Mouse (Mus musculus) hindbrain, embryonic 15.5 days (tissue): ENCODE data around the gene Atad1. TPM values are rescaled to one million over a fixed set of nuclear protein-coding genes. Genes with fewer than 3 reads are reported as not detected.

ENCODE experiments used
- ATAC-seq: fragments of 200-750 bp; cut with Nextera tagmentation; 2 replicates; pipeline ENCODE4 v1.8.0; 2017; ENCODE audit warnings: low read depth, moderate number of reproducible peaks, moderate TSS enrichment; ENCODE audit not compliant: low FRiP score
- H3K27ac ChIP-seq: fragments of 300-500 bp; sonication (generic); replicated peaks from 2 replicates; pipeline ENCODE4 v1.5.1; 2015; ENCODE audit warnings: mild to moderate bottlenecking, inconsistent platforms
- H3K27me3 ChIP-seq: fragments of 300-500 bp; sonication (generic); 2 replicates; pipeline ENCODE4 v1.6.1; 2015; ENCODE audit warnings: control low read depth, inconsistent platforms
- H3K36me3 ChIP-seq: fragments of 300-500 bp; sonication (generic); 2 replicates; pipeline ENCODE4 v1.6.1; 2015; ENCODE audit warnings: control low read depth, inconsistent platforms
- H3K4me1 ChIP-seq: fragments of 300-500 bp; sonication (generic); replicated peaks from 2 replicates; pipeline ENCODE4 v1.6.1; 2015; ENCODE audit warnings: control low read depth, inconsistent platforms
- H3K4me2 ChIP-seq: fragments of 300-500 bp; sonication (generic); 2 replicates; pipeline ENCODE4 v1.6.1; 2015; ENCODE audit warnings: moderate library complexity, mild to moderate bottlenecking, inconsistent platforms
- H3K4me3 ChIP-seq: fragments of 300-500 bp; sonication (generic); 2 replicates; pipeline ENCODE4 v1.5.1; 2015; ENCODE audit warnings: mild to moderate bottlenecking, inconsistent platforms
- H3K9ac ChIP-seq: fragments of 300-500 bp; sonication (generic); 2 replicates; pipeline ENCODE4 v1.6.1; 2015; ENCODE audit warnings: inconsistent platforms
- H3K9me3 ChIP-seq: fragments of 300-500 bp; sonication (generic); 2 replicates; pipeline ENCODE4 v1.6.1; 2016; ENCODE audit warnings: control low read depth, inconsistent platforms
- WGBS: fragments of 180-500 bp; shearing (Covaris S2); methylation state at CpG from one replicate; pipeline ENCODE4 v1.1.7; 2015; 5-methylcytosine and 5-hydroxymethylcytosine counted together
- polyA plus RNA-seq: library from polyadenylated mRNA; unstranded; fragments of >200 nt; fragmentation: Nextera tagmentation; extraction: Ambion mirVana; gene quantifications from 2 replicates; pipeline ENCODE4 v1.2.1, GENCODE M21; 2015

The Atad1 gene
- polyA plus RNA-seq, 1 experiment from 2014 or later = 112 TPM

DNA sequence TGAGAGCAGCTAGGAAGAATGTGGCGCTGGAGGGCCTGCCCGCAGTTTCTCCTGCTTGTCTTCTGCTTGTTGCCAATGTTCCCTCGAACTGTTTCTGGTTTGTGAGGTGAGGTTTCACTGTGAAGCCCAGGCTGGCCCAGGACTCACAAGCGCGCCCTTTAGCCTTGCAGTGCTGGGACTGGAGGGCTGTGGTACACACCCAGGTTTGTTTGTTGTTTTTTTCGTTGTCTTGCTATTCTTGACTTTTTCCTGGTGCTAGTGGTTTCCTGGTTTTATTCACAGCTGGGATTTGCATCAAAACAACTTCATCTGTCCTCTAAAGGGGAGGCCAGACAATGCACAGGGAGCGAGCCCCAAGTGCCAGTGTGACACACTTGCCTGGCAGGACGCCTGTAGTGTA, 104.7 kb downstream of the Atad1 start:
- Histone ChIP-seq H3K27me3 (no peaks in the 10 kb centered on the region), H3K9me3 (no peaks in the 10 kb centered on the region), H3K9ac (no peak overlapping the region), H3K4me3 (no peak overlapping the region), H3K36me3 (no peaks in the 10 kb centered on the region), H3K27ac (no peak overlapping the region), H3K4me1 (no peaks in the 10 kb centered on the region), H3K4me2 (no peak overlapping the region)
- no peak for ATAC-seq
- 58% methylated on average over 8 of the region's 8 CpGs for WGBS

DNA sequence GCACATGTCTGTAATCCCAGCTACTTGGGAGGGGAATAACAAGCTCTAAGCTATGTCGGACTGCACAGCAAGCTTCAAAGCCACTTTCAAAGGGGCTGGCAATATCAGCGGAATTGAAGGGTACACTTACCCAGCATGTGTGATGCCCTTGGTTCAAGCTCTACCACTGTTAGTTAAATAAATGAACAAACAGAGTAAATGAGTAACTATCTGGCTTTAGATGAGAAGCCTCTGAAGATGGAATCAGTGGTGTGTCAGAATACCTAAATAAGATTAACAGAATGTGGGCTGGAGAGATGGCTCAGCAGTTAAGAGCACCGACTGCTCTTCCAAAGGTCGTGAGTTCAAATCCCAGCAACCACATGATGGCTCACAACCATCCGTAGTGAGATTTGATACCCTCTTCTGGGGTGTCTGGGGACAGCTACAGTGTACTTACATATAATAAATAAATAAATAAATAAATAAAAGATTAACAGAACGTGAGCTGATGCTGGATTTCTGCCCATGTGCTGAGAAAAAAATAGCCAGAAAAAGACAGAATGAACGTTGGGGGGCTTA, 110.9 kb downstream of the Atad1 start:
- H3K36me3 ChIP-seq = no peaks in the 10 kb centered on the region
- WGBS = 83% methylated on average over 7 of the region's 7 CpGs
- H3K9ac ChIP-seq = no peak overlapping the region
- no peaks in the 10 kb centered on the region for H3K4me1 ChIP-seq
- no peaks in the 10 kb centered on the region for H3K27me3 ChIP-seq
- no peak overlapping the region for H3K4me3 ChIP-seq
- no peak overlapping the region for H3K4me2 ChIP-seq
- no peak for ATAC-seq
- H3K9me3 ChIP-seq = no peaks in the 10 kb centered on the region
- H3K27ac ChIP-seq = no peak overlapping the region

DNA sequence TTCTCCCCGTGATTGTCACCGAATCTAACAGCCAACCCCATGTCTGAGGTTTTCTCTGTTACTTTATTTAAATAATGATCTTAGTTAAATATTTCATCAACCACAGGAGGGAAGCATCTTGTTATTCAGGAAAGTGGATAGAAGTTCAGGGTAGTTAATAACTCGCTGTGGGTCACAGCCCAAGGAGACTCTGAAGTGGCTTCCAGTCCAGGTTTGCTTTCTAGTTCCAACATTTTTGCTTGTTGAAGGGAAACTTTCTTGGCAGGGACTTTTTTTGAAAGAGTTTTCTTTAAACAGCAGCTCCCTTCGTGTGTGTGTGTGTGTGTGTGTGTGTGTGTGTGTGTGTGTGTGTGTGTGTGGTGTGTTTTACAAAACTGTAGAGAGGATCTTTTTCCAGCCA, 112.0 kb downstream of the Atad1 start:
- Histone ChIP-seq H3K27ac (no peak overlapping the region), H3K36me3 (no peaks in the 10 kb centered on the region), H3K4me2 (no peak overlapping the region), H3K4me1 (no peaks in the 10 kb centered on the region), H3K9me3 (no peaks in the 10 kb centered on the region), H3K4me3 (no peak overlapping the region), H3K27me3 (no peaks in the 10 kb centered on the region), H3K9ac (no peak overlapping the region)
- no peak for ATAC-seq
- 85% methylated on average over 4 of the region's 4 CpGs for WGBS

DNA sequence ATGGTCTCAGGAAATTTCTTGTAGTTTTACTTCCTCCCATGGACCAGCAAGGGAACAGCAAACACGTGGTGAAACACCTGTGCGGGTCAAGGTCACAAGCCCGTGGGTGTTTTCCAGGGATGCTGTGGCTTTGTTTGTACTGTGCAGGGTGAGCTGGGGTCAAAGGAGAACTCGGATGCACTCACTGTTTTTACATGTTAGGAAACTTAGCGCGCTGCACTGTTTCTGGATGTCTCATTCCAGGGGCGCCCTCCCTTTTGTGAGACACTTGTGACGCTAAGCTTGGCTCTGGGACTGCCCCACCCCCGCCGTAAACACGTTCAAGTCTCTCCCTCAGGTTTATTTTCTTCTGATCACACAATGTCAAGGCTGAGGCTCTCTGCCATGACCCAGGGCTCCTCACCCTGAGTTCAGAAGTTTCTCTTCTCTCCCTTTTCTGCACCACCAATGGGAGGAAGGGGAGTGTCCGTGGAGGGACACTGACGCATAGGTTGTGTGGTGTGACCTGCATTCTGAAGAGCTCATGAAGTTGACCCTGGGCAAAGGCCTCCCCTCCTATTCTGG, 112.7 kb downstream of the Atad1 start:
- Histone ChIP-seq H3K9ac (no peak overlapping the region), H3K9me3 (no peaks in the 10 kb centered on the region), H3K4me3 (no peak overlapping the region), H3K36me3 (no peaks in the 10 kb centered on the region), H3K4me2 (no peak overlapping the region), H3K27me3 (no peaks in the 10 kb centered on the region), H3K27ac (no peak overlapping the region), H3K4me1 (no peaks in the 10 kb centered on the region)
- ATAC-seq = no peak
- 75% methylated on average over 13 of the region's 13 CpGs for WGBS

DNA sequence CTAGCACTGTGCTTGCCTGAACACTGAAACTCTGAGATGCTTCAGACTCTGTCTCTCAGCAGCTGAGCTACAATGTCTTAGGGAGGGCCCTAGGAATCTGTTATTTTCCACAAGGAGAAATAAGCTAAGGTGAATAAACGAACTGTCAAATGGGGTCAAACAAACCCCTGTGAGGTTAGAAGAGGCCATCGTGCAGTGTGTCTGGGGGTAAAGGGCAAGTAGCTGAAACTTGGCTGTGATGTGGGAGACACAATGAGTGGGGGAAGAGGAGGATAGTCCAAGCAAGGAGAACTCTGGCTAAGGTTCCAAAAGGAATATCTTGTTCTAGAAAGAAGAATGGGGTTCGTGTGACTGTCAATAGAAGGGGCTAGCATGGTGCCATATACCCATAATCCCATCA, 117.4 kb downstream of the Atad1 start:
- Histone ChIP-seq H3K4me3 (no peak overlapping the region), H3K36me3 (no peaks in the 10 kb centered on the region), H3K27ac (no peak overlapping the region), H3K9me3 (no peaks in the 10 kb centered on the region), H3K9ac (no peak overlapping the region), H3K4me2 (no peak overlapping the region), H3K27me3 (no peaks in the 10 kb centered on the region), H3K4me1 (no peaks in the 10 kb centered on the region)
- 77% methylated on average over 3 of the region's 3 CpGs for WGBS
- no peak for ATAC-seq

Other genes with a start within 250 kb of the Atad1 start
- 1.2 TPM in 2 replicates for gene Papss2, start 144.0 kb downstream of the Atad1 start, polyA plus RNA-seq
- 10.6 and 13.5 TPM in 2 replicates for gene Pten, start 17.7 kb upstream of the Atad1 start, polyA plus RNA-seq